Mouse (Mus musculus): ENCODE results near the gene Atxn1.

Gene Atxn1

GRCm38 (mm10) chr13:45903519-45904274, 61.1 kb downstream of the Atxn1 start:
- DNase-seq (ENCODE audit: inconsistent age in 2 of 2, low spot score in 1 of 2) = peak in 1 of 2 experiments; percentile 69

GRCm38 (mm10) chr13:45902457-45902856, 62.4 kb downstream of the Atxn1 start:
- DNase-seq (ENCODE audit: inconsistent age in 2 of 2, low spot score in 1 of 2) = no peak

DNA sequence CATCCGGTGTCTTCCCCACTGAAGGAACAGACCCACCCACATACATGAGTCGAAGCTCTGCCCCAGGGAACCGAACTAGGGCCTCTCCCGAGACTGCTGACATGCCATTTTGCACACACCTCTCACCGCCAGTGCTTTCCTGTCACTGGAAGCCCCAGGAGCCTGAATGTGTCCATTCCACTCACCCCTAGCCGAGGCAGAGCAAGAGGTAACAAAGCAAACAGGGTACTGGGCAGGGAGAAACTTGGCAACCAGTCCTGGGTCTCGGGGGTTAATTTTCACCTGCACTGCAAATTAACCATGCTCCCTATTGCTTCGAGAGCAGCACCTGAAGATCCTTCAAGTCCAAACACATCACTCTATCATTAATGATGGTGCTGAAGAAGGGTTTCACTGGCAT, 64.0 kb downstream of the Atxn1 start:
- no peak for DNase-seq (ENCODE audit: inconsistent age in 2 of 2, low spot score in 1 of 2)

DNA sequence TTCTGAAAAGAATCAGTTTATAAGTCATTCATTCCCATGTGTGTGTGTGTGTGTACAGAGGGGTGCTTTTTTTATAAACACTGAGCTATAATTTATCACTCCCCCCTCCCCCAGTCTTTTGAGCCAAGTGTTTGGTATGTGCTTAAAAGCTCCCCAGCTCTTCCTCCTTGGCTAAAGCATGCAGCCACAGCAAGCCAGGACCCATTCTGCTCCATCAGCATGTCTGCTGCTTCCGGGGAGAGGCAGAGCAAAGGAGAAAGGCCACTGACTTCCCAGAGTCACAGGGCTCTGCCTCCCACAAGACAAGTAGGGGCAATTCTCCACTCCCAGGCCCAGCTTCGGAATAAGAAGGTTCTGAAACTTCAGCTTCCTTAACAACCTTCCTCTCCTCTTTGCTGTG, 67.2 kb downstream of the Atxn1 start:
- no peak for DNase-seq (ENCODE audit: inconsistent age in 2 of 2, low spot score in 1 of 2)

DNA sequence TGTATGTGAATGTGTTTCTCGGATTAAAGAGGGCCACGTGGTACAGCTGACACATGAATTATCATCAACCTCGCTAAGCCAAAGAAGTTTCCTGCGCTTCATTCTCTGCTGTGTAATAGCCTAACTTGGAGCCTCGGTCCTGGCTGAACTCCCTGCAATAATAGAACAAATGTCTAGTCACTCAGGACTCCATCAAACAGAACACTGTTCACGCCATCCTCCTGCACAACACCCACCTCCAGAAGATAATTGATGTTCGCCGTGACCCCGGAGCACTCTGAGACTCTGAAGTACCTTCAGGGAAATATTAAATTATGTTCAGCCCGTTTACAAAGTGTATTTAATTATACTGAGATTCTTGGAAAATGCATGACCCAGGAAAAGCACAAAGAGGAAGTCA, 70.0 kb downstream of the Atxn1 start:
- DNase-seq (ENCODE audit: inconsistent age in 2 of 2, low spot score in 1 of 2) = no peak

GRCm38 (mm10) chr13:45894234-45894633, 70.6 kb downstream of the Atxn1 start:
- DNase-seq (ENCODE audit: inconsistent age in 2 of 2, low spot score in 1 of 2) = no peak

- DNase-seq (ENCODE audit: inconsistent age in 2 of 2, low spot score in 1 of 2) = no peak
Observed at GRCm38 (mm10) chr13:45891073-45891472, 73.7 kb downstream of the Atxn1 start.

DNA sequence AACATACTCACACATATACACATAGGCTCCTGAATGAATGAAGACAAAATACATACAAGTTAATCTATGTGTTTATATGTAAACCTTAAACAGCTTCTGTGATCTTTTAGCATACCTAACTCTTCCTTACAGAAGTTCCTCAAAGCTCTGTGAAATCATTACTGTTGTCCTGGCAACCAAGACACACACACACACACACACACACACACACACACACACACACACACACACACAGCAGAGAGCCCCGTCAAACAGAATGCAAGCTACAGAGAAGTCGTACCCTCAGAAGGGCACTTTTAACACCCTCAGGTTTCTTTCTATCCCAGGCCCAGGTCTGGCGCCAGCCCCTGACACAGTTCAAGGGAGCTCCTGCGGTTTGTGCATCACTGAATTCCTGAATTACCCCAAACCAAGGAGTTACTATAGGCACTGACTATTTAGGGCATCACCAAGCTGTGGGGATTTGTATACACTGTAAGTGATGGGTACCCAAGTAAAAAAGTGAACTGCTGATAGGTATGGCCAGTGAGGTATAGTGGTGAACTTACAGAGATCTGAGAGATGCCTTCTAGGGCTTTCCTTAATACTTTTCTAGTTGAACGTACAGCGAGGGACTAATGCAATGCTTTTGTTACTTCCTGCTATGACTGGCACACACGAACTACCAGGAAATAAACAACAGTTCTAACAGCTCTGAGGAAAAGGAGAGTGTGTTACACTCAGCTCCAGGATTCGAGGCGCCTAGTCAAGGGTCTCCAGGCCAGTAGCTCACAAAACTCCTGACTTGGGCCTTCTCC, 75.7 kb downstream of the Atxn1 start:
- DNase-seq (ENCODE audit: inconsistent age in 2 of 2, low spot score in 1 of 2) = no peak

DNA sequence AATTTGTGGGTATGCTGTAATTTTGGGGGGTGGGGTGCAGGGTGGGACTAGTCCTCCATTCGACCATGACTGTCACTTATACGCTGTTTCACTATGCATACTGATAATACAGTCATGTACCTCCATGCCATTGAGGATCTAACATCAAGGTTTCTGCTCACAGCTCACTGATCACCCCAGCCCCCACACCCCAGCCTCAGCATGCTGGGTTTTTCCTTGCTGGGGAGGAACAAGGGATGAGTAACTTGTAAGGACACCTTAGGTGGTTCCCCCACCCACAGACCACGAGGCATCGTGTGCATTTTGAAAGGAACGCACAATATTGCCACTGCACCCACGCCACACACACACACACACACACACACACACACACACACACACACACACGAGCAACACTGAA, 79.9 kb downstream of the Atxn1 start:
- DNase-seq (ENCODE audit: inconsistent age in 2 of 2, low spot score in 1 of 2) = no peak

- DNase-seq (ENCODE audit: inconsistent age in 2 of 2, low spot score in 1 of 2) = no peak
Observed at GRCm38 (mm10) chr13:45883791-45884238, 81.0 kb downstream of the Atxn1 start.

- DNase-seq (ENCODE audit: inconsistent age in 2 of 2, low spot score in 1 of 2) = no peak
Observed at GRCm38 (mm10) chr13:45882976-45883440, 81.8 kb downstream of the Atxn1 start.

DNA sequence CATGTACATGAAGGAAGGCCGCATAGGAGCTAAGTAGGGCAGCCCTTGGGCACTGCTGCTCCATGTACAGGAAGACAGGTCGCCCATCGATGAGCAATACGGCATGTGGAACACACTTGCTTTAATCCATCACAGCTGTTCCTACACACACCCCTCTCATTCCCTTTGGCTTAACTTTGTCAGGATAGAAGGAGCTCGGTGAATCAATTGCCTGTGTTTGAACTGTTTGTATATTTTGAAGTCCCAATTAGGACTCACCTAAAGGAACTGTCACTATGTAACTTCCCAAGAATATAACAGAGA, 84.3 kb downstream of the Atxn1 start:
- no peak for DNase-seq (ENCODE audit: inconsistent age in 2 of 2, low spot score in 1 of 2)

DNA sequence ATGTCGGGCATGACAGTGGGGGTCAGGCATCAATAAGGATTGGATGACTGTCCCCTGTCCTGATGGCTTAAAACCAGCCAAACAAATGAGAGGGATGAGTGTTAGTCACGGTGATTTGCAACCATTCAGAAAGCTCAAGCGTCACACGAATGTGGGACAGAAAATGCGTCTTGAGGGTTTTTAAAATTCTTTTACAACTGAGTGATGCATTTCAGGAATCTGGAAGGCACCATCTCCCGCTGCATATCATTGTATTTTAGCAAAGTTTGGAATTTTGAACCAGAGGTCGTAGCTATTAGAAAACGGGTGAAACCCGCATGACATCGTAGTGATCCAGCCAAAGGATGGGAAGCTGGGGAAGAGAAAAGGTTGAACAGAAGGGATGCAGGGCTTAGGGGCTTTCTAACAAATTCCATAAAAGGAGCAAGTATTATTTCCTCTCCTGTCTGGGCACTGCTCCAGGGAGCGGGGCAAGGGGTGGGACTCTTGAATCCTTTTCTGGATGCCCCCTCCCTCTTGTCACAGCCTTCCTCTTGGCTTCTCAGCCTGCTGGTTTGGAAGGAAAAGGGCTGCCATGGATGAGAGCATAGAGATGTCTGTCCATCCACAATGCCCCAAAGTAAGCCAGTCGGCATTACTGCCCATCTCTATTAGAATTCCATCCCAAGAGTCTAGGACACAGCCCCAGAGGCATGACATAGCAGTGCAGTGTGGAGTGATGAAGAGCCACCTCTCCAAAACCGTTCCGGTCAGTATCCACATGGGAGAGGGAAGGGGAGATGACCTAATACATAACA, 84.9 kb downstream of the Atxn1 start:
- DNase-seq (ENCODE audit: inconsistent age in 2 of 2, low spot score in 1 of 2) = no peak

DNA sequence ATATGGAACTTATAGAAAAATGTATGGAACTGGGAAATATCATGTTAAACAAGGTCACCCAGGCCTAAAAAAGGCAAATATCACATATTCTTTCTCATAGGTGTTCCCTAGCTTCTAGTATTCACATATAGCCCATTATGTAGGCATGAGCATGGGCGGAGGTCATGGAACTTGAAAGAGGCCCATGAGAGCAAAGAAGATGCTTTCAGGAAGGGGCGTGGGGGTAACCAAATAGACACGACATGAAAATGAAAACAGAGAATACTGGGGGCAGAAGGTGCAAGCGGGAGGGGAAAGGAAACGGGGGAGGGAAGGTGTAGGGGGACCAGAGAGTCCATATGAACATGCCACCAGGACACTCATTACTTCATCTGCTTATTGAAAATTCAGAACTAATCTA, 87.9 kb downstream of the Atxn1 start:
- DNase-seq (ENCODE audit: inconsistent age in 2 of 2, low spot score in 1 of 2) = no peak

- no peak for DNase-seq (ENCODE audit: inconsistent age in 2 of 2, low spot score in 1 of 2)
Observed at GRCm38 (mm10) chr13:45876368-45876760, 88.4 kb downstream of the Atxn1 start.

DNA sequence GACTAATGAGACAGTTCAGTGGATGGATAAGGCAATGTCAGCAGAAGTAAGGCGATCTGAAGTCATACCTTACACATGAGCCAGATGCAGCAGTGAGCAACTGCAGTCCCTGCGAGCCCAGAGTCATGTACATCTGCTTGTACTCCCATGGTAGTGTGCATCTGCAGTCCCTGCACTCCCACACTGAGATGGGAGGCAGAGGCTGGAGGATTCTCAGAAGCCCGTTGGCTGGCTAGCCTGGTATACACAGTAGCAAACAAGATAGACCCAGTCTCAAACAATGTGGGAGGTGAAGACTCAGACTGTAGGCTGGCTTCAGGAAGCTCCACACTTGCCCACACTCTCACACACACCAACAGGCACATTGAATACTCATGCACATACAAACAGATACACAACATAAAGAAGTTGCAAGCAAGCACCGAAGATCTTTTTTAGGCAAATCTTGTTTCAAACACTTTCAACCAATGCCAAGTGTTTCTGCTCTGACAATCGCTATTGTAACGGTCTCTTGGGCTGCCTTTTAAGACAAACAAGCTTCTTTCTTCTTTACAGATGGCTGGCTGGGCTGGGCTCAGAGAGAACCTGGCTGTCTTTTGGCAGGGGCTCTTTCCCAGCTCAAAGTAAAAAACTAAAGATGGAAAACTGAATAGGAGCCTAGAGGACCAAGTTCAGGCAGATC, 89.0 kb downstream of the Atxn1 start:
- no peak for DNase-seq (ENCODE audit: inconsistent age in 2 of 2, low spot score in 1 of 2)

- DNase-seq (ENCODE audit: inconsistent age in 2 of 2, low spot score in 1 of 2) = peak; percentile 61 to 80
Observed at GRCm38 (mm10) chr13:45874196-45874595, 90.6 kb downstream of the Atxn1 start.

GRCm38 (mm10) chr13:45872966-45873365, 91.8 kb downstream of the Atxn1 start:
- DNase-seq (ENCODE audit: inconsistent age in 2 of 2, low spot score in 1 of 2) = no peak

GRCm38 (mm10) chr13:45872041-45872746, 92.6 kb downstream of the Atxn1 start:
- peak; percentile 78 to 94 for DNase-seq (ENCODE audit: inconsistent age in 2 of 2, low spot score in 1 of 2)

- peak in 1 of 2 experiments; percentile 34 for DNase-seq (ENCODE audit: inconsistent age in 2 of 2, low spot score in 1 of 2)
Observed at GRCm38 (mm10) chr13:45871554-45871953, 93.3 kb downstream of the Atxn1 start.

Measured in adrenal gland, adult (tissue).